Mouse (Mus musculus) kidney, adult 8-10 months (tissue): ENCODE results near the gene Twf2.

Experiments
- DNase-seq, 2 experiments: peaks; one replicate each; pipeline ENCODE4 v3.0.0; 2022

The Twf2 gene

GRCm38 (mm10) chr9:106212594-106212981 lies 9.7 kb downstream of the Twf2 start:
- DNase-seq = no peak

- DNase-seq = no peak
Observed at GRCm38 (mm10) chr9:106215341-106216125, 12.6 kb downstream of the Twf2 start.

GRCm38 (mm10) chr9:106216971-106217370 lies 14.1 kb downstream of the Twf2 start:
- DNase-seq = no peak

- DNase-seq = no peak
Observed at GRCm38 (mm10) chr9:106220894-106221523, 18.1 kb downstream of the Twf2 start.

GRCm38 (mm10) chr9:106222261-106222851 lies 19.4 kb downstream of the Twf2 start, which contains the start of gene Tlr9:
Gene Tlr9 (plus strand): TSS chr9:106222598.
- DNase-seq = no peak

- DNase-seq = no peak
Observed at GRCm38 (mm10) chr9:106222994-106223393, 20.1 kb downstream of the Twf2 start.

GRCm38 (mm10) chr9:106225469-106226150 lies 22.7 kb downstream of the Twf2 start:
- DNase-seq = no peak

- no peak for DNase-seq
Observed at GRCm38 (mm10) chr9:106226151-106226682, 23.3 kb downstream of the Twf2 start.

- no peak for DNase-seq
Observed at GRCm38 (mm10) chr9:106227790-106228429, 25.0 kb downstream of the Twf2 start.

GRCm38 (mm10) chr9:106230051-106230733 lies 27.3 kb downstream of the Twf2 start:
- DNase-seq = no peak

- DNase-seq = no peak
Observed at GRCm38 (mm10) chr9:106230734-106231106, 27.8 kb downstream of the Twf2 start.

- DNase-seq = no peak
Observed at GRCm38 (mm10) chr9:106231220-106231619, 28.3 kb downstream of the Twf2 start.

GRCm38 (mm10) chr9:106231816-106232215 lies 28.9 kb downstream of the Twf2 start:
- DNase-seq = no peak

GRCm38 (mm10) chr9:106232956-106233355 lies 30.0 kb downstream of the Twf2 start:
- DNase-seq = no peak

GRCm38 (mm10) chr9:106233953-106234352 lies 31.0 kb downstream of the Twf2 start:
- no peak for DNase-seq

GRCm38 (mm10) chr9:106235194-106235830 lies 32.4 kb downstream of the Twf2 start:
- peak in 1 of 2 experiments; percentile 77 for DNase-seq

- peak; percentile 81 to 84 for DNase-seq
Observed at GRCm38 (mm10) chr9:106236156-106236817, 33.4 kb downstream of the Twf2 start.

- DNase-seq = peak; percentile 64 to 79
Observed at GRCm38 (mm10) chr9:106236818-106237211, 33.9 kb downstream of the Twf2 start.

- DNase-seq = no peak
Observed at GRCm38 (mm10) chr9:106237401-106237800, 34.5 kb downstream of the Twf2 start.

- DNase-seq = no peak
Observed at GRCm38 (mm10) chr9:106237878-106238277, 35.0 kb downstream of the Twf2 start.
